Mouse (Mus musculus): ENCODE data around the gene Rnf128.
A peak's percentile ranks its signal among the peaks of the same experiment; 100 is the strongest.

GRCm38 (mm10) chrX:139653292-139653691 is 90.2 kb downstream of the Rnf128 start:
- TF ChIP-seq POLR2A (IDR thresholded peaks at IDR 0.05; ENCODE audit: insufficient read depth, low read depth, low read length): no peak
- 0 out of 2 replicates have a peak, but pooled peaks have one; percentile 57 for TF ChIP-seq EP300 (IDR thresholded peaks at IDR 0.05; ENCODE audit: insufficient read depth, low read depth, low read length)

All from heart, adult 2 months (tissue).